Mouse (Mus musculus) adipocyte (in vitro differentiated cells): ENCODE data around the gene Actl7a.

ENCODE experiments used
- DNase-seq: peaks from one replicate; pipeline ENCODE4 v3.0.0-alpha.2; 2016; ENCODE audit warnings: low spot score

Gene Actl7a

GRCm38 (mm10) chr4:56743363-56744195 is at the start of gene Actl7a:
Gene Actl7a, plus strand, starts transcription at chr4:56743413.
- DNase-seq: peak; percentile 15

- DNase-seq: no peak
Measured at GRCm38 (mm10) chr4:56696401-56696800, 46.8 kb upstream of the Actl7a start.

- DNase-seq: peak; percentile 80
Measured at GRCm38 (mm10) chr4:56698671-56699070, 44.5 kb upstream of the Actl7a start.

- DNase-seq: no peak
Measured at GRCm38 (mm10) chr4:56702234-56702633, 41.0 kb upstream of the Actl7a start.

GRCm38 (mm10) chr4:56713155-56713554 is 30.1 kb upstream of the Actl7a start:
- DNase-seq: no peak

- no peak for DNase-seq
Measured at GRCm38 (mm10) chr4:56716801-56717200, 26.4 kb upstream of the Actl7a start.

GRCm38 (mm10) chr4:56717932-56718331 is 25.3 kb upstream of the Actl7a start:
- DNase-seq: no peak

GRCm38 (mm10) chr4:56718573-56719442 is 24.4 kb upstream of the Actl7a start:
- no peak for DNase-seq

GRCm38 (mm10) chr4:56719456-56719855 is 23.8 kb upstream of the Actl7a start:
- no peak for DNase-seq

- DNase-seq: no peak
Measured at GRCm38 (mm10) chr4:56720403-56720802, 22.8 kb upstream of the Actl7a start.

GRCm38 (mm10) chr4:56721469-56721868 is 21.7 kb upstream of the Actl7a start:
- DNase-seq: peak; percentile 11

- DNase-seq: no peak
Measured at GRCm38 (mm10) chr4:56722346-56722745, 20.9 kb upstream of the Actl7a start.

GRCm38 (mm10) chr4:56723237-56723636 is 20.0 kb upstream of the Actl7a start:
- DNase-seq: peak; percentile 9

GRCm38 (mm10) chr4:56725839-56726238 is 17.4 kb upstream of the Actl7a start:
- DNase-seq: peak; percentile 13

GRCm38 (mm10) chr4:56740020-56740485 is 3.2 kb upstream of the Actl7a start, which contains the start of gene Gm26657:
Gene Gm26657, plus strand, starts transcription at chr4:56740070.
- no peak for DNase-seq

GRCm38 (mm10) chr4:56740611-56741010 is 2.6 kb upstream of the Actl7a start:
- no peak for DNase-seq

- DNase-seq: no peak
Measured at GRCm38 (mm10) chr4:56741041-56741493, 2.1 kb upstream of the Actl7a start, which contains the start of gene Actl7b. Gene Actl7b, minus strand, starts transcription at chr4:56741443.

- no peak for DNase-seq
Measured at GRCm38 (mm10) chr4:56742698-56743097, 515 bp upstream of the Actl7a start.

GRCm38 (mm10) chr4:56746345-56746744 is 3.1 kb downstream of the Actl7a start:
- DNase-seq: no peak

GRCm38 (mm10) chr4:56747456-56747855 is 4.2 kb downstream of the Actl7a start:
- no peak for DNase-seq

GRCm38 (mm10) chr4:56756021-56756420 is 12.8 kb downstream of the Actl7a start:
- no peak for DNase-seq

GRCm38 (mm10) chr4:56756966-56757600 is 13.9 kb downstream of the Actl7a start:
- no peak for DNase-seq
